Mouse (Mus musculus) liver, postnatal 0 days (tissue): ENCODE results near the gene Entpd7.

Experiments
- CTCF ChIP-seq: sonication (generic); IDR thresholded peaks from 2 replicates; pipeline ENCODE4 v1.5.1; 2016; ENCODE audit warnings: antibody characterized with exemption, low read depth
- EP300 ChIP-seq: IDR thresholded peaks from 2 replicates; pipeline ENCODE4 v1.6.1; 2016; ENCODE audit warnings: antibody characterized with exemption, low read depth, mild to moderate bottlenecking

DNA sequence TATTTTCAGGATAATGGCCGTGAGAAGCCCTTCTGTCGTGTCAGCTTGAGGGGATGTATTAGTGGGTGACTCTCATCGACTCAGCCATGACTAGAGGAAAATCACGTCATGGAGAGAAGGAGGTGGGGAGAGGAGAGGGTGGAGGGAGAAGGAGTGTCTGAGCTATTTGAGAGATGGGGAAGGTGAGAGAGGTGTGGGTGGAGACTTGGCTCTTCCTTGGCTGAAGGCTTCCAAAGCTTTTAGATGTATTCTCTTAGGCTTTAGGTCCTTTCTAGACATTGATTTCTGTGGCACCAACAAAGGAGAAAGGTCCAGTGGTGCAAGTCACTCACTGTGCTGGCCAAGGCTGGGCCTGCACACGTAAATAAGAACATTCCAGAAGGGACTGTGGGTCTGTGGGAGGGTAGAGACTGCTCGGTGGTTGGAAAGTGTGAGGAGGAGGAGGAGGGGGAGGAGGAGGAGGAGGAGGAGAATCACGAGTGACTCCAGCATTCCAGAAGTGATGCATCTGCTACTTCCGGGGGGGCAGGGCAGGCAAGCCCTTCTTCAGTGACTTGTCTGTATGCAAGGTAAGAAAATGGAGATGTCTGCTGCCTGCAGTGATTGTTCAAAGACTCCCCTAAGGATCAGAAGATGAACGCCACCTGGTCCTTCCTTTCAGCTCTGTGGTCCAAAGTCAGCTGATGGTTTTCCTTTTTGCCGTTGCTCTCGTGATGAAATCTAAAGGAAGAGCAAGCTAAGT is 9.7 kb downstream of the Entpd7 start:
- TF ChIP-seq EP300 (no peak), CTCF (no peak)
